Mouse (Mus musculus) urinary bladder, postnatal 14 days (tissue): Measurements from ENCODE around the gene Scaf11.

Experiments used
- DNase-seq: peaks from one replicate; pipeline ENCODE4 v3.0.0; 2021; ENCODE audit warnings: low spot score

The Scaf11 gene

GRCm38 (mm10) chr15:96396641-96397344 is 63.9 kb downstream of the Scaf11 start:
- DNase-seq: no peak

GRCm38 (mm10) chr15:96395071-96395470 is 65.6 kb downstream of the Scaf11 start:
- no peak for DNase-seq

- DNase-seq: no peak
Observed at GRCm38 (mm10) chr15:96392878-96393277, 67.8 kb downstream of the Scaf11 start.

GRCm38 (mm10) chr15:96388565-96388964 is 72.1 kb downstream of the Scaf11 start:
- no peak for DNase-seq

- no peak for DNase-seq
Observed at GRCm38 (mm10) chr15:96382223-96382622, 78.4 kb downstream of the Scaf11 start.

GRCm38 (mm10) chr15:96377701-96378100 is 82.9 kb downstream of the Scaf11 start:
- DNase-seq: no peak

- DNase-seq: peak; percentile 31
Observed at GRCm38 (mm10) chr15:96377263-96377662, 83.4 kb downstream of the Scaf11 start.

- no peak for DNase-seq
Observed at GRCm38 (mm10) chr15:96376214-96376613, 84.4 kb downstream of the Scaf11 start.

- no peak for DNase-seq
Observed at GRCm38 (mm10) chr15:96373161-96373560, 87.5 kb downstream of the Scaf11 start.

- no peak for DNase-seq
Observed at GRCm38 (mm10) chr15:96372628-96373027, 88.0 kb downstream of the Scaf11 start.

- DNase-seq: no peak
Observed at GRCm38 (mm10) chr15:96371311-96371710, 89.3 kb downstream of the Scaf11 start.

GRCm38 (mm10) chr15:96366176-96366963 is 94.3 kb downstream of the Scaf11 start:
- DNase-seq: no peak

GRCm38 (mm10) chr15:96365351-96365750 is 95.3 kb downstream of the Scaf11 start:
- no peak for DNase-seq
